Mouse (Mus musculus): ENCODE measurements around the gene Olfr324.

The Olfr324 gene

DNA sequence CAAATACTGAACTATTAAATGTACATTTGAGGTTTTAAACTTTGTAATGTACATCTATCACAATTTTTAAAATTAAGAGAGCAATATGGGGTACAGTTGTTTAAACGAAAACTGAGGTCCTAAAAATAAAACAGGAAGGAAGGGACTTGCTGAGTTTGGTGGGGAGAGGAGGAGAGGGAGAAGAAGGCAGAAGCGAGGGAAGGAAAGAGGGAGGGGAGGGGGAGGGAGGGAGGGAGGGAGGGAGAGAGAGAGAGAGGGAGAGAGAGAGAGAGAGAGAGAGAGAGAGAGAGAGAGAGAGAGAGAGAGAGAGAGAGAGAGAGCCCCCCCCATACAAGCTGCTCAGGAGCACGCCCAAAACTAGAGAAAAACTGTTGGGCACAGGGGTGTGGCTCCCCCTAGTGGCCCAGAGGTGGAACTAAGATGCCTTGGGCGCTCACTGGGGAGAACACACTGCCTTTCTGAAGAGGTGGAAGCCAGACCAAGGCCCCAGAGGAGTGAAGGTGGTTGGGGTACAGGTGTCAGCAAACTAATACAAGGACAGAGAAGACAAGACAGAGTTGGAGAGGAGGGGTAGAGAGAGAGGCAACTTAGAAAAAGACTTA, 41.6 kb downstream of the Olfr324 start:
- DNase-seq = peak; percentile 78

DNA sequence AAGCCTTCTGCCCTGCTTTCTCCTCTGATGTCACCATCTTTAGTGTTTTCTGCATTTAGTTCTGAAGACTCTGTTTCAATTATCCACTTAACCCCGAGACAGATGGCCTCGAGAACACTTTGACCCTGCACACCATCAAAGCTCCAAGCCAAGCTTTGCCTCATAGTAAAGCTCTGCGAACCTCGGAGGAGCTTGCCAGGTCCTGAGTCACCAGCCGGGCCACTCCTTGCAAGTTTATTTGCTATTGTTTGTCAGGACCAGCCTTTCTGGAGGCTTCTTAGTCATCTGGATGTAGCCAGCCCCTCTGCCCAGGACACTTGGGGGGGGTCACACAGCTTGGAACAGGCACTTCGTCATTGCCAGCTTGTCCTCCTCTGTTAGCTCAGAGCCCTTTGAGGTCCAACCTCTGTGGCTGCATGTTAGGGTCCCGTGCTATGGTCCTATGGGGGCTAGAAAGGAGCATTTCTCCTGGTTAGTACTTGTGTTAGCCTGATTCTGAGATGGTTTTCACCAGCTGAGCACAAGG, 43.3 kb downstream of the Olfr324 start:
- no peak for DNase-seq

DNA sequence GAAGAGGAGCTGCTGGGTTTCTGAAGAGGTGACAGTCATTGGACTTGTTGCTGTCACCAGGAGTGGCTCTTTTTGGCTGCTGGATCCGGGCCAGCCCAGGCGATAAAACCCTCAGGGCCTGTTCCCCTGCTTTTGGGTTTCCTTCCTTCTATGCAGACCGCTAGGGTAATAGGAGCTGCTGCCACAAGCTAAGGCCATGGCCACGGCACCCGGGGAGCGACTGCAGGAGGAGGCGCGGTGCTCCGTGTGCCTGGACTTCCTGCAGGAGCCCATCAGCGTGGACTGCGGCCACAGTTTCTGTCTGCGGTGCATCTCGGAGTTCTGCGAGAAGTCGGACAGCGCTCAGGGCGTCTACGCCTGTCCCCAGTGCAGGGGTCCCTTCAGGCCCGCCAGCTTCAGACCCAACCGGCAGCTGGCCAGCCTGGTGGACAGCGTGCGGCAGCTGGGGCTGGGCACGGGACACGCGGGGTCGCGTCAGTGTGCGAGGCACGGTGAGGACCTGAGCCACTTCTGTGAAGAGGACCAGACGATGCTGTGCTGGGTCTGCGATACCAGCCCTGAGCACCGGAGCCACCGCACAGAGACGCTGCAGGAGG, 45.5 kb downstream of the Olfr324 start, which contains the start of gene Trim58:
Gene Trim58 (plus strand): TSS at position 194 of the 596 bp plus-strand sequence.
- DNase-seq = peak; percentile 80

DNA sequence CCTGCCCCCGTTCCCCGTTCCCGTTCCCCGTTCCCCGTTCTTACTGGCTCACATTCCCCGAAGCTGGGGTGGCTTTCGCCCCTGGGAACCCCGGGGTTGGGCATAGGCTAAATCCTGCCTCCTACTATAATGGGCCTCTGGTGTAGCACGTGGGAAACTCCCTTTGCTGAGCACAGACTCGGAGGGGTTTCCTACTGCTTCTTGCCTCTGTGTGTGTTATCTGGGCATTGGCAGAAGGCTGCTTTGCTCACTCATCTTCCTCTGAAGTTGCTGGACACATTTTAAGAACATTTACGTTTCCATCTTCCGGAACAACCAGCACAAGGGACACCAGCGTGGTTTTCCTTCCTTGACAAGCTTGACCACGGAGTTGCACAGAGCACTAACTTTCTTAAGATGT, 46.1 kb downstream of the Olfr324 start:
- DNase-seq = peak; percentile 78

DNA sequence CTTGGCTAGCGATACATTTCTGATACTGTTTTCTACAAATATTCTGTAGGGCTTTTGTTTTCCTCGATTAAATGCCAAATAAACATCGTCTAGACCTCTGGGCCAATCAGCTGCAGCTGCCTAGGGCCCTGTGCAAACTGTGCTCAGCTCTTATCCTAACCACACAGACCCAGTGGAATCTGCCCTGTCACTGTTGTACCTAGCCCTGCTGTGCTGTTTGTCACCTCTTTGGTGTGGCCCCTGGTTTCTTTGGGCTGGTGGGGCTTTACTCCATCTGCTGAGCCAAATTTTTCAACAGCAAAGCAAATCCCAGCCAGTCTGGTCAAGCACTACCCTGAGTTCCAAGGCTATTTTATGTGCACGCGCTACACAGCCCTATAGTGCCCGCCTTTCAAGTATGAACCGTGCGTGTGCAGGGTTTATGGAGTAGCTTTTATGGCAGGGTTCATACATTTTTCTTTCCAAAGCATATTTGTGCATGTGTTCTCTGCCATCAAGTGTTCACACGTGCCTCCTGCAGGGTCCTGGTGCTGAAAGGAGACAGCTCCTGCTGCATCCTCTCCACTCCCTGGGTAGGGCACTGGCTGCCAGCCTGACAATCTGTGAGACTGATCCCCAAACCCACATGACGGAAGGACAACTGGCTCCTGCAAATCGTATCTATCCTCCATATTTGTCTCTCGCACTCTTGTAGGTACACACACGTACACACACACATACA, 46.9 kb downstream of the Olfr324 start:
- DNase-seq = peak; percentile 90

DNA sequence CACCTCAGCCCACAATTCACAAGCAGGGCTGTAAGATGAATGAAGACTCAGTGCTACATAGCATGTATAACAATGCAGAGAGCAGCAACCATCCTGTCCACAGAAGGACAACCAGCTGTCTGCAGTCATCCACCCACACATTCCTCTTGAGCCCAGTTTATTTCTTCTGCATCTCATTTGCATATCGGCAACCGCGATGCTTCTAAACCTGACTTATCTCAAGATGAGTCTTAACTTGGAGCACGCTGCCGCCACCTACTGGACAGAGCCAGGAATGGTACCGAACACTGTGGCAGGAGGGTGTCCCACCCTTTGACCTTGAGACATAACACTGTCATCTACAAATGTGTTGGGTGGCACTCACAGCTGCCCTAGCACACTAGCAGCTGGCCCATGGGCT, 48.4 kb downstream of the Olfr324 start:
- DNase-seq = peak; percentile 93
